1 mouse cellular context compared by ENCODE assay signal in genomic region chr10:26995182-26995975, GRCm38 (mm10).
TF ChIP-seq lines count a peak whose summit lies in the region.

No protein-coding gene starts in this region.

TF ChIP-seq in MEL, 35 proteins besides CTCF, POLR2A, EP300 and RAD21 (continued from another document):
- TF ChIP-seq GABPA (IDR thresholded peaks at IDR 0.05; ENCODE audit: low read depth, low read length): no peak
TF ChIP-seq in MEL: peak in this region for 3.
